Mouse (Mus musculus) left cerebral cortex, adult 11 months (tissue): ENCODE measurements around the gene Ctsw.
"Not testable (repeated sequence)": the region's sequence is repeated elsewhere in the genome, so short reads cannot be mapped to it uniquely, and the experiment has no call there.

Experiments used
- DNase-seq: peaks from one replicate; pipeline ENCODE4 v3.0.0; 2022; ENCODE audit warnings: low spot score

The Ctsw gene

GRCm38 (mm10) chr19:5468374-5468773 is at the start of gene Ctsw:
Ctsw (minus strand) TSS chr19:5468507.
- DNase-seq, result no peak

DNA sequence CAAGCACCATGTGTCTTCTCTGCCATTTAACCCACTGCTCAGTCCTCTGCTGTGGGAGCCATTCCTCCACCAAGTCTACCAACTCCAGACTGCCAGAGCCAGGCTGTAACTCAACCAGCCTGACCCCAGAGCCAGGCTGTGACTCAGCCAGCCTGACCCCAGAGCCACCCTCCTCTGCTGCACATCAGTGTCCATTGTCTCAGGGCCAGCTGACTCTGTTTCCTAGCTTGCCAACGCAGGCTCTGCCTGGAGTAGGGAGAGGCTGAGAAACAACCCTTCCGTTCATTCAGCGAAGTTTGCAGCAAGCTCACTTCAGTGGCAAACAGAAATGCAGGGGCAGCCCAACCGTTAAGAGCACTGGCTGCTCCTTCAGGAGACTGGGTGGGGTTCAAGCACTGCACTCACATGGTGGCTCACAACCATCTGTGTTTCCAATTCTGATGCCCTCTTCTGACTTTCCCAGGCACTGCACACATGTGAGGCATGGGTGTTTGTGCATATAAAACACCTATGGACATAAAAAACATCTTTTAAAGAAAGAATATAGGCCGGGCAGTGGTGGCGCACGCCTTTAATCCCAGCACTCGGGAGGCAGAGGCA is 48.7 kb upstream of the Ctsw start:
- DNase-seq, result no peak

- DNase-seq, result no peak
Observed at GRCm38 (mm10) chr19:5515840-5516777, 47.8 kb upstream of the Ctsw start.

DNA sequence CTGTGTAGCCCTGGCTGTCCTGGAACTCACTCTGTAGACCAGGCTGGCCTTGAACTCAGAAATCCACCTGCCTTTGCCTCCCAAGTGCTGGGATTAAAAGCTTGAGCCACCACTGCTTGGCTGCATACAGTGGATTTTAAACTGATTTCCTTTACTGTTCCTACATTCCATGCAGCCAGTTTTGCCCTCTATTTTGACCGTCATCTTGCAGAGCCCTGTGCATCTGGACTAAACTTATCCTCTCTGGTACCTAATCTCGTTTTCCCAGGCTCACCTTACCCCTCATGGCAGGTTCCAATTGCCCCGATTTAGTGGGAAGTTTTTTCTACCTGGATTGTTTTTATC is 44.7 kb upstream of the Ctsw start:
- DNase-seq, result no peak

- no peak for DNase-seq
Observed at GRCm38 (mm10) chr19:5512091-5513004, 44.0 kb upstream of the Ctsw start.

DNA sequence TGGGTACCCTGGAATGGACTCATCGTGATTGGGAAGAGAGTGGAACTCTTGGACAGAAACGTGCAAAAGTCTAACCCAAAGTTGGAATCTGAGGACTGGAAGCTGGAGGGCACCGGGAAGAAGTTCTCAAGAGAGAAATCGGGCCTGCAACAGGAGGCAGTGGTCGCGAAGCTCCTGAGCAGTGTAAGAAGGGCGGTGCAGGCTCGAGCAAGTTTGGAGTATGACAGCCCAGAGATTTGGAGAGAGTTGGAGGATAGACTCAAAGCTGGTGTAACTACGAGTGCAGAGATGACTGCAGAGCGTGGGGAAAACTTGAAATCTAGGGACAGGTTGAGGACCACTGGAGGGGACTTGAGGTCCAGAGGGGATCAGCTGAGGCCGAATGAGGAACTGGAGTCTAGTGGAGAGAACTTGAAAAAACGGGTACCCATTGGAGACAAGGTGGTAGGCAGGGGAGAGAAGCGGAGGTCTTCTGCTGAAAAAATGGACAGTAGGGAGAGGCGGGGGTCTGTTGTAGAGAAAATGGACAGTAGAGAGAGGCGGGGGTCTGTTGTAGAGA is 42.8 kb upstream of the Ctsw start:
- no peak for DNase-seq

DNA sequence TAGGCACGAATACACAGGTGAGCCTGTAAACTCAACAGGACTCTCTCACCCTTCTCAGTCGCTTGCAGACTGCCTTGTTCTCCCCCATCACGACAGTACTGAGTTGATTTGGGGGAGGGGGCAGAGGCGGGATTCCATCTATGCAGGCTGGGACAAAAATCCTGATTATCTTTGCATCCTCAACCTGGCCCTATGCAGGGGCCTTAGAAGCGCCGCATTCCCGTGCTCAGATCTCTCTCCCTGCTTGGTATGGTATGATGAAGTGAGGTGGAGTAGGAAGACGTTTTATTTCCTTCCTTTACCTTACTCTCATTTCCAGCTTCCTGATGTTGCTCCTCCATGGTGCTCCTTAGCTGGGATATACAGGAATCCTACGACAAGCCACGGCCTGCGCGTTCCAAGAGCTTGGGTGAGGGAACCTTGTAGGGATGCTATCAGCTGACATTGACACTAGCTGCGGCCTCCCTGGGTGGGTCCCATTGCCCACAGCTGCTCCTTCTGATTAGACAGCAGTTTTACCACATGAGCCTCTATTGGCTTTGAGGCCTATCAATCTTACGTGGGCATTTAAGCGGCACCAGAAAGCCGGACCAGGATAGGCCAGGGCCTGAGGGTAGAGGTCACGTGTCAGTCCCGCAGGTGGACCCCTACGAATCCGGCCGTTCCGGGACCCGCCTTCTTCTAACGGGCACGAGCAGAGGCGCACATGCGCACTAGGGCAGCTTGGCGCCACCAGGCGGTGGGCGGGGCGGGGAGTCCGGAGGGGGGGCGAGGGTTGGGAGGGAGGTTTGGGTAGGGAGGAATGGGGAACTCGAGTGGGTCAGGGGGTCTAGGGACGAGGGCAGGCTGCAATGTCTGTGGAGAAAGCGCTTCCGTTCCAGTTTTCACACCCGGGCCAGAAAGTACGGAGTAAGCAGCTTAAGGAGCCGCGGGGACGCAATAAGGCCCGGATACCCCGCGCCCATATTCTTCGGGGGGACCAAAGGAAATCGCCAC is 42.0 kb upstream of the Ctsw start, which contains the start of gene Snx32:
Snx32 (minus strand) TSS at position 508 of the 996 bp plus-strand sequence.
- DNase-seq, result peak; percentile 99

GRCm38 (mm10) chr19:5503687-5504086 is 35.4 kb upstream of the Ctsw start, which contains the start of gene 1700020D05Rik:
1700020D05Rik (minus strand) TSS chr19:5503787.
- no peak for DNase-seq

GRCm38 (mm10) chr19:5500330-5500875 is 32.1 kb upstream of the Ctsw start:
- no peak for DNase-seq

- DNase-seq, result no peak
Observed at GRCm38 (mm10) chr19:5496052-5496370, 27.7 kb upstream of the Ctsw start.

DNA sequence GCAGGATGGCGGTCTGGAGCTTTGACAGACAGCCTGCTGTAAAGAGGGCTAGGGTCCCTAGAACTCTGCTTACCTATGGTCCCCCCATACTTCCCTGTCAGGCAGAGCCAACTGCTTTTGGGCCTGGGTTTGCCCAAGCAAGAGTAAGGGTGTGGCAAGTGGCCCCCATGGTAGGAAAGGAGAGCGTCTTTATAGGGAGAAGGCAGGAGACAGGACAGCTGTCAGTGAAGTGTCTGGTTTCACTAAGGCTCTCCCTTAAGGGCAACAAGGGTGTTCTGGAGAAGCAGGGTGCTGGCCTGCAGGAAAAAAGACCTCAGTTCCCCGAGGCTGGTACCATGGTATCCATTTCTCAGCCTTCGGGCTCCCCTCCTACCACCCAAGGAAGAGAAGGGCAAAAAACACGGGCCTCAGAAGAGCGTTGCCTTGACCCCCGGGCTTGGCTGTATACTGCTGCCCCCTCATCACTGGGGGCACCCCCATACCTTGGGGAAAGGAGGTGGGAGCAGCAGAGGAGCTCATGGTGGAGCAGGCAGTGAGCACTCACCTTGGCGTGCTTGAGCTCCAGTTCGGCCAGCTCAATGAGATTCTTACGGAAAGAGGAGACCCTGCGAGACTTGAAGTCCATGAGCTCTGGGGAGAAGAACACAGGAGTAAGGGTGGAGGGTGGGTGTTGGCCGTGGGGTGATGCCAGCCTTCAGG is 27.2 kb upstream of the Ctsw start:
- DNase-seq, result no peak

GRCm38 (mm10) chr19:5494314-5494713 is 26.0 kb upstream of the Ctsw start:
- DNase-seq, result no peak

GRCm38 (mm10) chr19:5493301-5493721 is 25.0 kb upstream of the Ctsw start:
- not testable (repeated sequence) for DNase-seq

GRCm38 (mm10) chr19:5492641-5493040 is 24.3 kb upstream of the Ctsw start:
- DNase-seq, result no peak

- peak; percentile 72 for DNase-seq
Observed at GRCm38 (mm10) chr19:5490898-5491708, 22.8 kb upstream of the Ctsw start.

DNA sequence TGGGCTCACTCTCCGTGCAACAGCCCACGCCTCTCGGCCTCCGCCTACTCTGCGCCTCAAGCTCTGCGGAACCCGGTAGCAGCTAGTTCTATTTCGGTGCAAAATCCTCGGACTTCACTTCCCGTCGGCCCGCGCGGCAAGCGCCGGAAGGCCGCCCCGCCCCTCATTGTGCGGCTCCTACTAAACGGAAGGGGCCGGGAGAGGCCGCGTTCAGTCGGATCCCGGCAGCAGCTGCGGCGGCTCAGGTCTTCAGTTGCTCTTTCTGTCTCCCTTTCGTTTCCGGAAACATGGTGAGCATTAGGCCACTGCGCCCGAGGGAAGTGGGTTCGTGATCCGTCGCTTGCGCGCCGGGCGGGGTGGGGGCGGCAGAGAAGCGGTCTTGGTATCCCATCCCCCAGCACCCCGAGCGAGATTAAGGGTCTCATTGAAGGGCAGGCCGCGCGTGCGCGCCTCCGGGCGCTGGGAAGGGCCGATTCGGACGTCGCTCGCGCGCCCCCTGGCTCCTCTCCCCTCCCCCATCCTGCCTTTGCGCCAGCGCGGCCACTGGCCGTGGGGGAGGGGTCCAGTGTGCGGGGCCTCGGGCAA is 22.1 kb upstream of the Ctsw start, which contains the start of gene Cfl1:
Cfl1 (plus strand) TSS at position 143 of the 585 bp plus-strand sequence.
- DNase-seq, result peak; percentile 92

DNA sequence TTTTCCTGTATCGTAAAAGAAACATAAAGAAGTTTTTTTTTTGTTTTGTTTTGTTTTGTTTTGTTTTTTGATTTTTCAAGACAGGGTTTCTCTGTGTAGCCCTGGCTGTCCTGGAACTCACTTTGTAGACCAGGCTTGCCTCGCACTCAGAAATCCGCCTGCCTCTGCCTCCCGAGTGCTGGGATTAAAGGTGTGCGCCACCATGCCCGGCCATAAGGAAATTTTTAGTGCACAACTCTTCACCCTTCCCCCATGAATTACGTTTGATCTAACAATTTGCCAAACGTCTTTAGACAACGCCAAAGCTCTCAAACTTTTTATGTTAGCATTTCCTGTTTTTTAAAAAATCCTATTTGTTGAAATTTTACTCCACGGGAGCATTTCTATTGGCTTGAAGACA is 21.4 kb upstream of the Ctsw start:
- not testable (repeated sequence) for DNase-seq

GRCm38 (mm10) chr19:5488878-5489571 is 20.7 kb upstream of the Ctsw start:
- peak; percentile 97 for DNase-seq
